Mouse (Mus musculus) retina, postnatal 1 day (tissue): ENCODE results near the gene Myadm.
"Not testable (repeated sequence)": the region's sequence is repeated elsewhere in the genome, so short reads cannot be mapped to it uniquely, and the experiment has no call there.

Experiments
- DNase-seq: peaks from one replicate; pipeline ENCODE4 v3.0.0-alpha.2; 2012

Gene Myadm

GRCm38 (mm10) chr7:3288976-3289970 is at the start of gene Myadm, which contains the start of gene Prkcg:
Myadm (plus strand) TSS chr7:3289080.
Prkcg (plus strand) TSS chr7:3289179.
- DNase-seq, result peak; percentile 72

GRCm38 (mm10) chr7:3239193-3239592 is 49.7 kb upstream of the Myadm start:
- no peak for DNase-seq

GRCm38 (mm10) chr7:3260701-3261100 is 28.2 kb upstream of the Myadm start:
- no peak for DNase-seq

GRCm38 (mm10) chr7:3261446-3261845 is 27.4 kb upstream of the Myadm start:
- no peak for DNase-seq

GRCm38 (mm10) chr7:3262789-3263188 is 26.1 kb upstream of the Myadm start:
- DNase-seq, result peak; percentile 61

GRCm38 (mm10) chr7:3264390-3265022 is 24.4 kb upstream of the Myadm start:
- DNase-seq, result peak; percentile 20

- DNase-seq, result no peak
Measured at GRCm38 (mm10) chr7:3265311-3265710, 23.6 kb upstream of the Myadm start.

GRCm38 (mm10) chr7:3267261-3267660 is 21.6 kb upstream of the Myadm start:
- DNase-seq, result no peak

- DNase-seq, result no peak
Measured at GRCm38 (mm10) chr7:3267888-3268287, 21.0 kb upstream of the Myadm start.

- DNase-seq, result no peak
Measured at GRCm38 (mm10) chr7:3268291-3268690, 20.6 kb upstream of the Myadm start.

- no peak for DNase-seq
Measured at GRCm38 (mm10) chr7:3272206-3272605, 16.7 kb upstream of the Myadm start.

GRCm38 (mm10) chr7:3275455-3276170 is 13.3 kb upstream of the Myadm start:
- no peak for DNase-seq

GRCm38 (mm10) chr7:3276781-3277180 is 12.1 kb upstream of the Myadm start:
- not testable (repeated sequence) for DNase-seq

- DNase-seq, result no peak
Measured at GRCm38 (mm10) chr7:3280080-3280653, 8.7 kb upstream of the Myadm start.

GRCm38 (mm10) chr7:3280654-3281153 is 8.2 kb upstream of the Myadm start:
- no peak for DNase-seq

- no peak for DNase-seq
Measured at GRCm38 (mm10) chr7:3281741-3282140, 7.1 kb upstream of the Myadm start.

GRCm38 (mm10) chr7:3283081-3283875 is 5.6 kb upstream of the Myadm start:
- no peak for DNase-seq

GRCm38 (mm10) chr7:3284604-3285003 is 4.3 kb upstream of the Myadm start:
- no peak for DNase-seq

GRCm38 (mm10) chr7:3286036-3286435 is 2.8 kb upstream of the Myadm start:
- DNase-seq, result no peak

- no peak for DNase-seq
Measured at GRCm38 (mm10) chr7:3287186-3287585, 1.7 kb upstream of the Myadm start.

- DNase-seq, result peak; percentile 98
Measured at GRCm38 (mm10) chr7:3290257-3291033, 1.6 kb downstream of the Myadm start.
